Comparison of ENCODE assay signal across 8 mouse cellular contexts in the genomic region with DNA sequence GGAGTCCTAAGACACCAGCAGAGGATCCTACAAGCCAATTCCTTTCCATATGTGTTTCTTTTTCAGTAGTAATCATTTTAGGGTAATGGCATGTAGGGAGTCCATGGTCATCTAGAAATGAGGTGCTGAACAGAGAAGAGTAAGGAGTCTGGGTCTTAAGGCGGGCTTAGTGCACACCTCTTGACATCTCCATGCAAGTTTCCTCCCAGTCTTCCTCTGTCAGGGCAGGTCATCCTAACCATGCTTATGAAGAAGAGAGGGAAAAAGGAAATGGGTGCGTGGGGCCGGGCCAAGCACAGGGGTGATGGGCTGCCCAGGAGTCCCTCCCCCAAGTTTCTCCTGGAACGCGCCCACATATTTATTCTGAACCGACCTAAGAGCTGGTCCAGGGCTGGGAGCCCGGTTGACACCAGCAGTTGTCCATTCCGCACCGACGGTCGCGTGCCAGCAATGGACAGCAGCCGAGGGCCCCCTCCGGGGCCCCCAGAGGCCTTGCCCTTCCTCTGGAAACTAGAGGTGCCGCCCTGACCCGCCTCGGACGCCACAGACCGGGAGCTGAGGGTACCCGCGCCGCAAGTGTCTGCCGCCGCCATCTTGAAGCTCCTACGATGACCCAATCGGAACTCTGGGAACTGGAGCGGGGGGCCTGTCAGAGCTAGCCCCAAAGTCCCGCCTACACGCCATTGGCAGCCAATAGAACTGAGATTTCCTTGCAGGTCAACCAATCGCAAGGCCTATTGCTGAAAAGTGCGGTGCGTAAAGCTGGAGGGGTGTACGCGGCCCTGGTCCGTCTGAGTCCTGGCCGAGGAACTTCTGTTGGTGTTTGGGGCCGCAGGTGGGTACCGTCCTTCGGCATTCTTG. TPM values are rescaled to one million over a fixed set of nuclear protein-coding genes. Genes with fewer than 3 reads are reported as not detected.
DNase-seq lines count a peak whose midpoint lies in the region; ATAC-seq and TF ChIP-seq lines count a peak whose summit lies in the region.

A gene (minus strand): TSS at position 669 of the 861 bp plus-strand sequence.
A gene (plus strand): TSS at position 743 of the 861 bp plus-strand sequence.

- no peak for TF ChIP-seq EP300 in heart, postnatal 0 days (IDR thresholded peaks at IDR 0.05; ENCODE audit: low read depth)

- WGBS in forebrain, embryonic 12.5 days: under 1% methylated on average over 39 of the region's 39 CpGs
- under 1% methylated on average over 39 of the region's 39 CpGs for WGBS in heart, postnatal 0 days
- WGBS in liver, embryonic 16.5 days (ENCODE audit: insufficient replicate concordance): 0% methylated on average over 39 of the region's 39 CpGs
- under 1% methylated on average over 39 of the region's 39 CpGs for WGBS in neural tube, embryonic 13.5 days

- peaks cover 2% of the 10 kb centered on the region; the same call in 1 of the 2 replicates for H3K36me3 ChIP-seq in E14TG2a.4 (ENCODE audit: insufficient read depth, low read length)
- no peaks in the 10 kb centered on the region for H3K36me3 ChIP-seq in forebrain, embryonic 12.5 days (replicated peaks)
- no peaks in the 10 kb centered on the region; the same call in 1 of the 2 replicates for H3K36me3 ChIP-seq in heart, postnatal 0 days (replicated peaks; ENCODE audit: control insufficient read depth, insufficient read depth, low read length)
- no peaks in the 10 kb centered on the region for H3K36me3 ChIP-seq in liver, embryonic 16.5 days (ENCODE audit: control insufficient read depth, insufficient read depth)
- H3K36me3 ChIP-seq in neural tube, embryonic 13.5 days: no peaks in the 10 kb centered on the region
- H3K36me3 ChIP-seq in testis, adult 2 months (ENCODE audit: control insufficient read depth, insufficient read depth, low read length): no peaks in the 10 kb centered on the region

- H3K9ac ChIP-seq in forebrain, embryonic 12.5 days: peak within 1 kb of the TSS; percentile 72
- peak within 1 kb of the TSS; percentile 83 for H3K9ac ChIP-seq in heart, postnatal 0 days (replicated peaks; ENCODE audit: low read depth, low read length)
- peak within 1 kb of the TSS; percentile 92 for H3K9ac ChIP-seq in liver, embryonic 16.5 days (ENCODE audit: low read depth, low read length)
- peak within 1 kb of the TSS; percentile 79 for H3K9ac ChIP-seq in neural tube, embryonic 13.5 days

- DNase-seq in c-Kit-positive CD71-positive TER-119-positive erythroid progenitor cells, embryonic 14.5 days (ENCODE audit: low spot score): peak; percentile 97
- DNase-seq in heart, postnatal 0 days (ENCODE audit: low spot score): peak; percentile 96
- DNase-seq in kidney, postnatal 4 days: peak; percentile 97

- TF ChIP-seq CTCF in E14TG2a.4 (conservative IDR thresholded peaks at IDR 0.05; ENCODE audit: low read length): no peak
- no peak for TF ChIP-seq CTCF in heart, postnatal 0 days (IDR thresholded peaks at IDR 0.05; ENCODE audit: low read depth)
- no peak for TF ChIP-seq CTCF in testis, adult 2 months (IDR thresholded peaks at IDR 0.05; ENCODE audit: control insufficient read depth, insufficient read depth, insufficient replicate concordance, low read depth, low read length)

- peaks cover 12% of the 10 kb centered on the region for H3K4me1 ChIP-seq in E14TG2a.4 (replicated peaks; ENCODE audit: low read depth, low read length)
- H3K4me1 ChIP-seq in forebrain, embryonic 12.5 days: peaks cover 9% of the 10 kb centered on the region
- H3K4me1 ChIP-seq in heart, postnatal 0 days (ENCODE audit: control insufficient read depth, insufficient read depth): peaks cover 3% of the 10 kb centered on the region; the same call in 1 of the 2 replicates
- H3K4me1 ChIP-seq in liver, embryonic 16.5 days (ENCODE audit: control insufficient read depth, low read depth, low read length): peaks cover 5% of the 10 kb centered on the region
- H3K4me1 ChIP-seq in neural tube, embryonic 13.5 days (replicated peaks): peaks cover 14% of the 10 kb centered on the region
- no peaks in the 10 kb centered on the region for H3K4me1 ChIP-seq in testis, adult 2 months (ENCODE audit: control insufficient read depth, insufficient read depth, low read length)

- peak within 1 kb of the TSS; percentile 96 for H3K4me3 ChIP-seq in E14TG2a.4 (replicated peaks; ENCODE audit: low read length)
- H3K4me3 ChIP-seq in forebrain, embryonic 12.5 days (replicated peaks): peak within 1 kb of the TSS; percentile 84
- peak within 1 kb of the TSS; percentile 84 for H3K4me3 ChIP-seq in heart, postnatal 0 days (ENCODE audit: low read depth, low read length)
- H3K4me3 ChIP-seq in liver, embryonic 16.5 days (ENCODE audit: low read depth, low read length): peak within 1 kb of the TSS; percentile 90
- H3K4me3 ChIP-seq in neural tube, embryonic 13.5 days: peak within 1 kb of the TSS; percentile 89
- peak within 1 kb of the TSS; percentile 98 for H3K4me3 ChIP-seq in testis, adult 2 months (ENCODE audit: control insufficient read depth, low read depth, low read length)

- peak; percentile 93 for TF ChIP-seq POLR2A in testis, adult 2 months (IDR thresholded peaks at IDR 0.05; ENCODE audit: control insufficient read depth, low read depth, low read length)

- peak within 1 kb of the TSS; percentile 65 for H3K27ac ChIP-seq in forebrain, embryonic 12.5 days
- H3K27ac ChIP-seq in heart, postnatal 0 days (ENCODE audit: low read depth): peak within 1 kb of the TSS; percentile 72
- H3K27ac ChIP-seq in liver, embryonic 16.5 days (ENCODE audit: low read length): peak within 1 kb of the TSS; percentile 56
- peak within 1 kb of the TSS; percentile 68 for H3K27ac ChIP-seq in neural tube, embryonic 13.5 days (replicated peaks)
- H3K27ac ChIP-seq in testis, adult 2 months (ENCODE audit: control insufficient read depth, insufficient read depth, low read depth, low read length): peak within 1 kb of the TSS; percentile 96

- no peaks in the 10 kb centered on the region for H3K27me3 ChIP-seq in E14TG2a.4 (ENCODE audit: insufficient read depth, low read length)
- no peaks in the 10 kb centered on the region for H3K27me3 ChIP-seq in forebrain, embryonic 12.5 days
- no peaks in the 10 kb centered on the region for H3K27me3 ChIP-seq in heart, postnatal 0 days (ENCODE audit: control insufficient read depth, insufficient read depth, low read length)
- H3K27me3 ChIP-seq in liver, embryonic 16.5 days (ENCODE audit: control insufficient read depth, insufficient read depth, low read depth, low read length): no peaks in the 10 kb centered on the region
- no peaks in the 10 kb centered on the region for H3K27me3 ChIP-seq in neural tube, embryonic 13.5 days
- H3K27me3 ChIP-seq in testis, adult 2 months (ENCODE audit: control insufficient read depth, insufficient read depth, low read length): no peaks in the 10 kb centered on the region

- ATAC-seq in forebrain, embryonic 12.5 days (ENCODE audit: low FRiP score): peak; percentile 100
- peak; percentile 99 for ATAC-seq in heart, postnatal 0 days (ENCODE audit: insufficient read depth, low read depth)
- ATAC-seq in liver, embryonic 16.5 days (ENCODE audit: low read depth): peak; percentile 99
- ATAC-seq in neural tube, embryonic 13.5 days (ENCODE audit: low read depth): peak; percentile 100

- H3K4me2 ChIP-seq in forebrain, embryonic 12.5 days: peak within 1 kb of the TSS; percentile 80
- H3K4me2 ChIP-seq in heart, postnatal 0 days (ENCODE audit: low read depth, low read length): peak within 1 kb of the TSS; percentile 89
- H3K4me2 ChIP-seq in liver, embryonic 16.5 days (ENCODE audit: low read depth, low read length): peak within 1 kb of the TSS; percentile 86
- peak within 1 kb of the TSS; percentile 86 for H3K4me2 ChIP-seq in neural tube, embryonic 13.5 days

- H3K9me3 ChIP-seq in E14TG2a.4 (ENCODE audit: low read length): no peaks in the 10 kb centered on the region
- H3K9me3 ChIP-seq in forebrain, embryonic 12.5 days: no peaks in the 10 kb centered on the region
- H3K9me3 ChIP-seq in heart, postnatal 0 days (replicated peaks; ENCODE audit: control insufficient read depth, low read length): no peaks in the 10 kb centered on the region
- H3K9me3 ChIP-seq in liver, embryonic 16.5 days (replicated peaks; ENCODE audit: control insufficient read depth, low read length): no peaks in the 10 kb centered on the region
- H3K9me3 ChIP-seq in neural tube, embryonic 13.5 days: no peaks in the 10 kb centered on the region

RNA-seq across cellular contexts. Expression of the first gene that starts in this region (rescaled TPM):
- 59.1 and 63.5 TPM in 2 replicates for polyA plus RNA-seq in forebrain, embryonic 12.5 days (2016; fragmentation: Nextera tagmentation; extraction: Ambion mirVana)
- total RNA-seq in heart, postnatal 0 days (2014; rRNA removed; ENCODE audit: low replicate concordance): 3.0 and 5.0 TPM in 2 replicates
- 12.9 and 13.1 TPM in 2 replicates for polyA plus RNA-seq in heart, postnatal 0 days (2015; fragmentation: Nextera tagmentation; extraction: Ambion mirVana)
- 13.4 and 13.6 TPM in 2 replicates for polyA plus RNA-seq in liver, embryonic 16.5 days (2015; fragmentation: Nextera tagmentation; extraction: Ambion mirVana)
- polyA plus RNA-seq in neural tube, embryonic 13.5 days (2015; fragmentation: Nextera tagmentation; extraction: Ambion mirVana): 42.5 and 43.8 TPM in 2 replicates
- polyA plus RNA-seq in testis, adult 2 months (2012; rRNA removed): 2.9 and 3.3 TPM in 2 replicates

RNA-seq across cellular contexts. Expression of the second gene that starts in this region (rescaled TPM):
- polyA plus RNA-seq in forebrain, embryonic 12.5 days (2016; fragmentation: Nextera tagmentation; extraction: Ambion mirVana): 123 and 129 TPM in 2 replicates
- 65.5 and 95.7 TPM in 2 replicates for total RNA-seq in heart, postnatal 0 days (2014; rRNA removed; ENCODE audit: low replicate concordance)
- 167 and 184 TPM in 2 replicates for polyA plus RNA-seq in heart, postnatal 0 days (2015; fragmentation: Nextera tagmentation; extraction: Ambion mirVana)
- 56.3 and 62.8 TPM in 2 replicates for polyA plus RNA-seq in liver, embryonic 16.5 days (2015; fragmentation: Nextera tagmentation; extraction: Ambion mirVana)
- polyA plus RNA-seq in neural tube, embryonic 13.5 days (2015; fragmentation: Nextera tagmentation; extraction: Ambion mirVana): 114 and 119 TPM in 2 replicates
- polyA plus RNA-seq in testis, adult 2 months (2012; rRNA removed): 52.9 and 66.7 TPM in 2 replicates

Comparison
In these comparisons a context has a peak if more than half of its experiments do, and no peak if none do; other contexts are left out.
1. Peak in every context shown above with its lines: DNase-seq, ATAC-seq, H3K4me3 ChIP-seq and H3K27ac ChIP-seq.